Mouse (Mus musculus): ENCODE measurements around the gene Catsperd. TPM values are rescaled to one million over a fixed set of nuclear protein-coding genes. Genes with fewer than 3 reads are reported as not detected.
A peak's percentile ranks its signal among the peaks of the same experiment; 100 is the strongest.

Gene Catsperd
- polyA plus RNA-seq, 1 experiment from 2014 or later: 0.38 TPM

DNA sequence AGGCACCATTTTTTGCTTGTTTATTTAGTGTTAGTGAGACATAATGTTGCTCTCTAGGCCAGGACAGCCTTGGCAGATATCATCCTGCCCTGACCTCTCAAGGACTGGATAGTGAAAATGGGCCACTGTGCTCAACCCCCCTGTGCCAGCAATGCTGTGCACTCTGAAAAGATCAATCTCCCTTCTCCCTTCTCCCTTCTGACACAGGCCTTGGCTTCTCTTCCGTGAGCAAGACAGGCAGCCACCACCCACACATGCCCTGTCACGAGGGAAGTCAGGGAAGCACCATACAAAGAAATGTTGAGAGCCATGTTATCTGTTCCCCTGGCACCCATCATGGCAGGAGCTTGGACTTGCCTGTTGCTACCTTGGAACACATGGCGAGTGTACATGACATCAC lies 27.4 kb downstream of the Catsperd start:
- Histone ChIP-seq H3K36me3 (no peaks in the 10 kb centered on the region), H3K4me1 (peaks cover 2% of the 10 kb centered on the region; the same call in 1 of the 2 replicates), H3K9me3 (no peaks in the 10 kb centered on the region), H3K4me3 (no peak overlapping the region), H3K27ac (no peak overlapping the region; the same call in 1 of the 2 replicates), H3K27me3 (ENCODE audit: insufficient read depth, poor library complexity, severe bottlenecking) (0 out of 2 replicates have a peak, but pooled peaks cover 5% of the 10 kb centered on the region)
- 76% methylated on average over 3 of the region's 3 CpGs for WGBS
- DNase-seq (ENCODE audit: low spot score): no peak

DNA sequence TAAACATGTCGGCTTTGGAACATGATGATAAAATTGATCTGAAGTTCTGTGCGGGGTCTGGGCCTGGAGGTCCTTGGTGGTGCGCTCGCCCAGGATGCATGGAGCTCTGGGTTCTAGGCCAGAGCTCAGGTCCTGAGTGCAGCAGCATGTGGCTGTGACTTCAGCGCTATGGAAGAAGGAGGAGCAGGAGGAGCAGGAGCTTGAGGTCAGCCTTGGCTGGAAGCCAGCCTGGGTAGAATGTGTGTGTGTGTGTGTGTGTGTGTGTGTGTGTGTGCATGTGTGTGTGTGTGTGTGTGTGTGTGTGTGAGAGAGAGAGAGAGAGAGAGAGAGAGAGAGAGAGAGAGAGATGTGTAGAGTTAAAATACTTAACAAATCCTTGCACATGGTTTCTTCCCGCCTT lies 28.2 kb downstream of the Catsperd start:
- Histone ChIP-seq H3K27me3 (ENCODE audit: insufficient read depth, poor library complexity, severe bottlenecking) (0 out of 2 replicates have a peak, but pooled peaks cover 5% of the 10 kb centered on the region), H3K9me3 (no peaks in the 10 kb centered on the region), H3K4me3 (no peak overlapping the region), H3K27ac (no peak overlapping the region), H3K36me3 (no peaks in the 10 kb centered on the region), H3K4me1 (peaks cover 9% of the 10 kb centered on the region; the same call in 1 of the 2 replicates)
- 78% methylated on average over 6 of the region's 6 CpGs for WGBS
- DNase-seq (ENCODE audit: low spot score): no peak

DNA sequence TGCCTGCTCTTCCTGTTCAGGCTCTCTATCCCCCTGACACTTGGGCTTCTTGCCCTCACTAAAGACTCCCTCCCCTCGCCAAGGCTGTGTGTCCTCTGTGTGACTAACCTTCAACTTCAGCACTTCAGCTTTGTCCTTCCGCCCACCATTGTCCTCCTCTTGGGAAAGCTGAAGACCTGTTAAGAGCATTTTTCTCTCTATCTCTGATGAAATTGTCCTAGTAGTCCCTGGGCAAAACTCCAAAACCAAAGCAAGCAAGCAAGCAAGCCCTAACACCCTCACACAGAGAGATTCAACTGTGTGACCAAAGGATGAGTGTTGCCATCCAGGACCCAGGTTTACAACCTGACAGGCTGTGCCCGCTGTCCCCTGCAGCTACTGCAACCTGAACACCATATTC lies 35.7 kb downstream of the Catsperd start:
- H3K9me3 ChIP-seq: no peaks in the 10 kb centered on the region
- no peaks in the 10 kb centered on the region for H3K36me3 ChIP-seq
- peak overlapping the region; percentile 42 for H3K4me3 ChIP-seq
- WGBS: 69% methylated on average over 3 of the region's 3 CpGs
- no peak for DNase-seq (ENCODE audit: low spot score)
- H3K27me3 ChIP-seq (ENCODE audit: insufficient read depth, poor library complexity, severe bottlenecking): peaks cover 13% of the 10 kb centered on the region
- H3K27ac ChIP-seq: peak overlapping the region; percentile 69
- peaks cover 32% of the 10 kb centered on the region for H3K4me1 ChIP-seq

DNA sequence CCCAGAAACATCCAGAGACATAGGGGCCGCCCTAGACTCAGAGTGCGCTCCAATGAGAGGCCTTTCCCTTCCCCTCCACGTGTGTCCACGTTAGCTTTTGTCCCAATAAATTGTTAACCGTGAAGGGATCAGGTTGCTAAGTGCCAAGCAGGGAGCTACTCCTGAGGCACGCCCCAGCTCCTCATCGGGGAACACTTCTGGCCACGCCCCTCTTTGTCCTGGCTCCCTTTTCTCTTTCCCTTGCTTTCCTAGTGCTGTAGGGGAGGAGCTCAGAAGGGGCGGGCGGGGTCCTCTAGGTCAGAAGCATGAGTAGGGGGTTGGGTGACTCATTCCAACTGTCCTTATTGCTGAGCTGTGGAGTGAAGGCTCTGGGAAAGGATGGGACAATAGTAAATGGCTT lies 36.4 kb downstream of the Catsperd start:
- H3K9me3 ChIP-seq: no peaks in the 10 kb centered on the region
- peaks cover 34% of the 10 kb centered on the region for H3K4me1 ChIP-seq
- DNase-seq (ENCODE audit: low spot score): no peak
- 5% methylated on average over 10 of the region's 10 CpGs for WGBS
- peaks cover 13% of the 10 kb centered on the region for H3K27me3 ChIP-seq (ENCODE audit: insufficient read depth, poor library complexity, severe bottlenecking)
- peak overlapping the region; percentile 69 for H3K27ac ChIP-seq
- H3K36me3 ChIP-seq: no peaks in the 10 kb centered on the region
- peak overlapping the region; percentile 42 for H3K4me3 ChIP-seq

DNA sequence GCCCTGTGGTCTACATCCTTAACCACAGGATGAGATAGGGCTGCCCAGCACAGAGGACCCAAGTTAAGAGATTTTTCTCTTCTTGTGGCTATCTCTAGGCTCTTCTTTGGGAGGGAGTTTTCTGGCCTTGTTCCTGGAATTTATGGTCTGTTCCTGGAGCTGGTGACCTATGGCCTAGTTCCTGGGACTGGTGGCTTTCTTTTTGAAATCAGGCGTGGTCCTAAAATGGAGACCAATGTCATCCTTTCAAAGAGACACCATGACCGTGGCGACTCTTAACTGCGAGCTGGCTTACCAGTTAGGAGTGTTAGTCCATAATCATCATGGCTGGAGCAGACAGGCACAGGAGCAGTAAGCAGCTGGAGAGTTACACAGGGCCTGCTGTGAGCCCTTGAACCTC lies 38.4 kb downstream of the Catsperd start:
- Histone ChIP-seq H3K27ac (no peak overlapping the region), H3K9me3 (no peaks in the 10 kb centered on the region), H3K27me3 (ENCODE audit: insufficient read depth, poor library complexity, severe bottlenecking) (peaks cover 17% of the 10 kb centered on the region), H3K4me3 (no peak overlapping the region), H3K4me1 (peaks cover 25% of the 10 kb centered on the region), H3K36me3 (no peaks in the 10 kb centered on the region)
- no peak for DNase-seq (ENCODE audit: low spot score)
- WGBS: 95% methylated on average over 4 of the region's 4 CpGs

DNA sequence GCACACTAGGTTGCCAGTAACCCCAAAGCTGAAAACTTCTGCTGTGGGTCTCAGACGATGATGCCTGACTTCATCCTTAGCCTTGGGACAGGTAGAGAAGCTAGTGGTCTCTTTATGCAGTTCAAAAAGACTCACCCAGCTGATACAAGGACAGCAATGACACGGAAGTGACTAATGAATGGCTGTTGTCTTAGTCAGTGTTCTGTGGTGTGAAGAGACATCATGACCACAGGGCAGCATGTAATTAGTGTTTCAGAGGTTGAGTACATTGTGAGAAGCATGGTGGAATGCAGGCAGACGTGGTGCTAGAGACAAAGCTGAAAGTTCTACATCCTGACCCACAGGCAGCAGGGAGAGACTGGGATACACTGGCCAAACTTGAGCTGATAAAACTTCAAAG lies 39.6 kb downstream of the Catsperd start:
- Histone ChIP-seq H3K9me3 (no peaks in the 10 kb centered on the region), H3K36me3 (no peaks in the 10 kb centered on the region), H3K27ac (no peak overlapping the region), H3K4me1 (peaks cover 25% of the 10 kb centered on the region), H3K27me3 (ENCODE audit: insufficient read depth, poor library complexity, severe bottlenecking) (peaks cover 17% of the 10 kb centered on the region), H3K4me3 (no peak overlapping the region)
- 68% methylated on average over 3 of the region's 3 CpGs for WGBS
- DNase-seq (ENCODE audit: low spot score): no peak

DNA sequence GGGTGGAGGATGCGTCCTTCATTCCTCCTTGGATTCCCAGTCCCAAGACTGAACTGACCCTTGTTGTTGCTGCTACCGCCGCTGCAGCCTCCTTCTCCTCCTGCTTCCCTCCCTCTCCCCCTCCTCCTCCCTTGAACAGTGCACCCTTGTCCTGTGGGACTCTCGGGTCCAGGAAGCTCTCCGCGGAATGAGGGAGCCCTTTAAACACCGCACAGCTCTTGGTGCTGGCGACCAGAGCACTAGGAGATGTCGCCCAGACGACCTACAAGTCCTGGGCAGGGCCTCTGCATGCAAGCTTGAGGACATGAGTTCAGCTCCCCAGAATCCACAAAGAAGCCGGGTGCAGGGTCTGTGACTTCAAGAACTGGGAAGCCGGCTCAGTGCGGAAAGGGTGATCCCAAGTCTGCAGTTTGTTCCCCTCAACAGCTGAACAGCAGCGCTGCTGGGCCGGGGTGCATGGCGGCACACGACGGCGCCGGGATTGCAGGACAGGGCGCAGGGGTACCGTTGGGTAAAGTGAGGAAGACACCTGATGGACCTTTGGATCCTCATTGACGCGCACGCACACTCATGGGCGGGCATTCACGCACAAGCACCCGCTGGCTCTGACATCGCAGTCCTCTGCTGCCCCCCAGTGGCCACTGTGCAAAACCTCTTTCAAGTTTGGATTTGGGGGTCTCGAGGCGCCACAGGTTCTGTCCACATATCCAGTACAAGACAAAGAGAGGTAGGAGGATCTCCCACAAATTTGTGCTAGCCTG lies 40.6 kb downstream of the Catsperd start:
- H3K27me3 ChIP-seq (ENCODE audit: insufficient read depth, poor library complexity, severe bottlenecking): peaks cover 17% of the 10 kb centered on the region
- DNase-seq (ENCODE audit: low spot score): peak; percentile 93
- peak overlapping the region; percentile 63 for H3K4me3 ChIP-seq
- 4% methylated on average over 31 of the region's 31 CpGs for WGBS
- peaks cover 28% of the 10 kb centered on the region for H3K4me1 ChIP-seq
- H3K27ac ChIP-seq: peak overlapping the region; percentile 67
- H3K36me3 ChIP-seq: no peaks in the 10 kb centered on the region
- H3K9me3 ChIP-seq: no peaks in the 10 kb centered on the region

DNA sequence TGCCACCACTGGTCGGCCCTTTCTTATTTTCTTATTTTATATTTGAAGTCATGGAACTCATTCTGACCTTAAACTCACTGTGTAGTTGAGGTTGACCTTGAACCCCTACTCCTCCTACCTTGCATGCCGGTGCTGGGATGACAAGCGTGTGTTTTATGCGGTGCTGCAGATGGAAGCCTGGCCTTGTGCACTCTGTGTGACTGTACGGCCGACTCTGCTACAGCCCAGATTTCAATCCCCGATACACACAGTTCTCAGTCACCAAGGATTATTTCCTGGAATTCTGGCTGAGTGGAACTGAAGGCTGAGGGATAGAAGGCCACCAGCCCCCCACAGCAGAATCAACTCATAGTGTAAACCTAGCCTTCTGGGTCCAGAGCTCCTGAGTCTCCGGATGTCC lies 41.8 kb downstream of the Catsperd start:
- Histone ChIP-seq H3K4me1 (peaks cover 25% of the 10 kb centered on the region), H3K9me3 (no peaks in the 10 kb centered on the region), H3K36me3 (peaks cover 1% of the 10 kb centered on the region; the same call in 1 of the 2 replicates), H3K4me3 (no peak overlapping the region), H3K27ac (no peak overlapping the region), H3K27me3 (ENCODE audit: insufficient read depth, poor library complexity, severe bottlenecking) (peaks cover 17% of the 10 kb centered on the region)
- no peak for DNase-seq (ENCODE audit: low spot score)
- WGBS: 83% methylated on average over 8 of the region's 8 CpGs

DNA sequence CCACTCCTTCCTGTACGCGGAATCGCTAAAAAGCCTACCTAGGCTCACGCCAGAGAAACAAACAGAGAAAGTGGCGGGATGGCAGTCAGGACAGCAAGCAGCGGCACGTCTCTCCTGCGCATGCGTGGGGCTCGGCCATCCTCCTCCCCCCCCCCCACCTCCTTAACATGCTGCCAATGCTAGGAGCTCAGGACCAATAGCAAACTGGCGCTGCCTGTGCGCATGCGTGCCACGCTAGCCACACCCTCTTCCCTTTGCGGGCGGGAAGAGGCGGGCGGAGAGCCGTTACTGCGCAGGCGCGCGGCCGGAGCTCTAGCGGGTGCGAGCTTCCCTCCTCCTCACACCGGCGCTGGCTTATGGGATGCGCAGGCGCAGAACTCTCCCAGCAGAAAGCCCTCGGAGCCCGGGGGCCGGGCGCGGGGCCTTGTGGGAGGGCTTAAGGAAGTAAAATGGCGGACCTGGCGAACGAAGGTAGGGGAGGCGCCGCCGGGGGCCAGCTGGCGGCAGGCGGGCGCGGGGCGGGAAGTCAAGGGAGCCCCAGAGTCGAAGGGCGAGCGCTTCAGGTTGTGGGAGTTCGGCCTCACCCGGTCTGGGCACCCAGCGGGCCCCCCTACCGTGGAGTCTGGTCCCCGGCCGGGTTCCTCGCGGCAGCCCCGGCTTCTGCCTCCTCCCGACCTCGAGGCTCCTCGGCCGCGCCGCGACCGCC lies 45.2 kb downstream of the Catsperd start, which contains the start of gene Ranbp3:
TSS of gene Ranbp3 (plus strand) at position 354 of the 706 bp plus-strand sequence.
- peak within 1 kb of the TSS; percentile 99 for H3K27ac ChIP-seq
- peaks cover 36% of the 10 kb centered on the region for H3K4me1 ChIP-seq
- peaks cover 8% of the 10 kb centered on the region for H3K27me3 ChIP-seq (ENCODE audit: insufficient read depth, poor library complexity, severe bottlenecking)
- WGBS: under 1% methylated on average over 56 of the region's 66 CpGs
- peak within 1 kb of the TSS; percentile 100 for H3K4me3 ChIP-seq
- H3K36me3 ChIP-seq: peaks cover 30% of the 10 kb centered on the region
- no peaks in the 10 kb centered on the region for H3K9me3 ChIP-seq
- DNase-seq (ENCODE audit: low spot score): peak; percentile 100

DNA sequence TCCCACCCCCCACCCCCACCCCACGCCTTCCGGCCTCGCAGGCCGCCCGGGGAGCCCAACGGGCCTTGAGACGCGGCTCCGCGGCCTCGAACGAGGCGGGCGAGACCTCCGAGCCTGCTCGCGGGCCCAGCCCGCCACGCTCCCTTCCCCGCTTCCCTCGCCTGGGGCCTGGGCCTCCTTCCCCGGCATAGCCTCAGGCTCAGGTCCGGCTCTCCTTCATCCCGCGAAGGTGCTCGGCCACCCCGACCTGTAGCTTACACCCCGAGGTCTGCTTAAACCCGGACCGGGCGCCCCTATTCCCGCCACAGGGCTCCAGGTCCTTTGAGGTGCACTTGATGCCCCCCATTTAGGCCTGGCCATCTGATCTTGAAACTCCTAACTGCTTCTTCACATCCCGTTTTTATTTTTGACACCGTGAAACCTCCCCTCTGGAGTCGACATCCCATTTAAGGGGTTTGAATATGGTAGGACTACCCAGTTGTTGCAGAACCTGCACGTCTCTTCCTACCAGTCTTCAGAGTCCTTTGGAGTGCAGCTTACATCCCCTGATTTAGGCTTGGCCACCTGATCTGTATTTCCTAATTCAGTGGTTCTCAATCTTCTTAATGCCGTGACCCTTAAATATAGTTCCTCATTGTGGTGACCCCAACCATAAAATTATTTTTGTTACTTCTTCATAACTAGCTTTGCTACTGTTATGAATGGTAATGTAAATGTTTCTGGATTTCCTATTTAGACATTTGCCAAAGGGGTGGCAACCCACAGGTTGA lies 45.9 kb downstream of the Catsperd start:
- Histone ChIP-seq H3K27ac (peak overlapping the region; percentile 99), H3K27me3 (ENCODE audit: insufficient read depth, poor library complexity, severe bottlenecking) (peaks cover 4% of the 10 kb centered on the region; the same call in 1 of the 2 replicates), H3K4me1 (peaks cover 31% of the 10 kb centered on the region), H3K4me3 (peak overlapping the region; percentile 100), H3K36me3 (peaks cover 33% of the 10 kb centered on the region), H3K9me3 (no peaks in the 10 kb centered on the region)
- WGBS: 1% methylated on average over 37 of the region's 37 CpGs
- DNase-seq (ENCODE audit: low spot score): no peak

DNA sequence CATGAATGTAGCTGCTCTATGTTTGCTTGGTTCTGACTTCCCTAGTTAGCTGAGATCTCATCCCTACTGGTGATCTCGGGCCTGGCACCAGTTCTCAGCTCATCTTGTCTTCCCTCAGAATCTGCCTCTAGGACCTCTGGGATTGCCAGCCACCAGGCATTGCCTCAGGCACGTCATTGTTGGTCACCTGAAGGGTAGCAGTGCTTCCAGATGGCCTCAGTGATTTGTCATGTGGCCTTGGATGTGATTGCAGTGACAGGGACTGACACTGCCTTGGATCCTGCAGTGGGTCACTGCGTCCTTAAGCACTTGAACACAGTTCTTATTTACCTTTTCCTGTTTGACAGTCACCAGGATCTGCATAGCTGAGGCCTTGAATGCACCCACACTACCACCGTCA lies 53.8 kb downstream of the Catsperd start:
- Histone ChIP-seq H3K9me3 (no peaks in the 10 kb centered on the region), H3K36me3 (peaks cover 91% of the 10 kb centered on the region), H3K4me3 (no peak overlapping the region), H3K27me3 (ENCODE audit: insufficient read depth, poor library complexity, severe bottlenecking) (no peaks in the 10 kb centered on the region), H3K4me1 (peaks cover 53% of the 10 kb centered on the region), H3K27ac (no peak overlapping the region)
- no peak for DNase-seq (ENCODE audit: low spot score)
- 69% methylated on average over 4 of the region's 4 CpGs for WGBS

DNA sequence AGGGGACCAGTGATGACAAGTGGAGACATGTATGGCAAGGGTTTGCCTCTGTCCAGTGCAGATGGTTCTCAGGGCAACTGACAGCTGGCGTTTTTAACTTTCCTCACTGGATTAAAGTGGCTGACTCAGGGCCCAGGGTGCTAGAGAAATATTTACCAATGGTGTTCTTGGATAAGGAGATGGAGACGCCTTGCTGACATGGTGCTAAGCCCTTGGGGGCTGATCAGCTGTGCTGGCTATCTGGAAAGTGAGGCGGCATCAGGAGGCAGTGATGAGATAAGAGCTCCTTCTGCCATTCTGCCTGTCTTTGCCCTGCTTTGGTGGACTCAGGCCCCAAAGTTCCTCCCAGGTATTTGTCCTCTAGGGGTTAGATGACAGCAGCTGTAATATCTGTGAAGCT lies 54.9 kb downstream of the Catsperd start:
- WGBS: 18% methylated on average over 3 of the region's 3 CpGs
- no peak for DNase-seq (ENCODE audit: low spot score)
- Histone ChIP-seq H3K9me3 (no peaks in the 10 kb centered on the region), H3K27me3 (ENCODE audit: insufficient read depth, poor library complexity, severe bottlenecking) (no peaks in the 10 kb centered on the region), H3K27ac (no peak overlapping the region), H3K4me3 (no peak overlapping the region), H3K36me3 (peaks cover 91% of the 10 kb centered on the region), H3K4me1 (peaks cover 56% of the 10 kb centered on the region)

Data from heart, embryonic 10.5 days (tissue).